Mouse (Mus musculus): ENCODE results near the gene Gm49322.

DNA sequence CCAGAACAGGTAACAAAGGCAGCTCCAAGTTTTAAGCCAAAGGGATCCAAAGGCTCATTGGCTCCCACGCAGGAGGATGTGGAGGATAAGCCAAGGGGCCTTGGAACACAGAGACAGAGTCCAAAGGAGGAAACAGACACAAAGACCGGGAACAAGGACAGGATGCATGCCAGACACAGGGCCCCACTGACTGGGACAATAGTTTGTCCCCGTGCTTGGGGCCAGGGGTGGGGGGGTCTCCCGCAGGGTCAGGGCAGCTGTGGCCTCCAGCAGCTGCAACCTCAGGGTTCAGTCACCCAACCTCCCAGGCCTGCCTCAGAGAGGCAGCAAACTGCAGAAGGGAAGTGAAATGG is 18.5 kb upstream of the Gm49322 start:
- TF ChIP-seq POLR2A (IDR thresholded peaks at IDR 0.05; ENCODE audit: insufficient read depth, low read depth, low read length) (no peak), CTCF (IDR thresholded peaks at IDR 0.05; ENCODE audit: insufficient read depth, low read depth, low read length) (no peak)

All from olfactory bulb, adult 2 months (tissue).